Mouse (Mus musculus) CH12.LX (cell line): ENCODE results near the gene Adam1b. TPM values are rescaled to one million over a fixed set of nuclear protein-coding genes. Genes with fewer than 3 reads are reported as not detected.

Source experiments
- DNase-seq: peaks from one replicate; pipeline ENCODE4 v3.0.0-alpha.2; 2013; ENCODE audit errors: extremely low read depth
- H3K27ac ChIP-seq: 2 replicates; pipeline ENCODE4 v1.5.1; 2012; ENCODE audit warnings: low read depth, mild to moderate bottlenecking, control low read depth, moderate library complexity; ENCODE audit not compliant: insufficient read depth
- H3K27me3 ChIP-seq: replicated peaks from 2 replicates; pipeline ENCODE3; 2012; ENCODE audit warnings: inconsistent platforms
- H3K36me3 ChIP-seq, 2 experiments: replicated peaks in 1 of 2; 2 replicates each; pipeline versions ENCODE3 to v1.6.1; 2012; ENCODE audit warnings: inconsistent platforms in 1 of 2, low read length in 1 of 2, mild to moderate bottlenecking in 1 of 2, mixed read lengths in 1 of 2, moderate library complexity in 1 of 2; ENCODE audit not compliant: control insufficient read depth in 1 of 2, insufficient read depth in 1 of 2
- H3K4me1 ChIP-seq, 2 experiments: 2 replicates each; pipeline ENCODE4 v1.6.1; 2012; ENCODE audit warnings: inconsistent platforms in 1 of 2, moderate library complexity in 1 of 2; ENCODE audit not compliant: insufficient read depth in 2 of 2, control insufficient read depth in 1 of 2
- H3K4me2 ChIP-seq: 2 replicates; pipeline ENCODE4 v1.6.1; 2012; ENCODE audit warnings: low read depth, mild to moderate bottlenecking, control low read depth; ENCODE audit not compliant: poor library complexity, insufficient read depth, severe bottlenecking
- H3K4me3 ChIP-seq, 3 experiments: fragments of 150-350 bp in 1 of 3; sonication (generic) in 1 of 3; replicated peaks in 1 of 3; 2 replicates each; pipeline versions ENCODE3 to v1.5.1; 2011 to 2012; ENCODE audit warnings: low read depth in 2 of 3, low read length in 2 of 3, mild to moderate bottlenecking in 2 of 3, moderate library complexity in 2 of 3, control low read depth in 1 of 3, improper control_type of control experiment in 1 of 3, inconsistent platforms in 1 of 3, mixed read lengths in 1 of 3; ENCODE audit not compliant: poor library complexity in 1 of 3
- H3K79me2 ChIP-seq: replicated peaks from 2 replicates; pipeline ENCODE4 v1.6.1; 2012; ENCODE audit warnings: mild to moderate bottlenecking, moderate library complexity; ENCODE audit not compliant: control insufficient read depth, poor library complexity, insufficient read depth, severe bottlenecking; ENCODE audit errors: extremely low read depth
- H3K9ac ChIP-seq: 2 replicates; pipeline ENCODE4 v1.6.1; 2012; ENCODE audit warnings: low read depth, mild to moderate bottlenecking, control low read depth, moderate library complexity; ENCODE audit not compliant: insufficient read depth
- H3K9me3 ChIP-seq: replicated peaks from 2 replicates; pipeline ENCODE3; 2012; ENCODE audit warnings: low read length, inconsistent platforms, mixed read lengths
- BHLHE40 ChIP-seq: IDR thresholded peaks from 2 replicates; pipeline ENCODE4 v1.6.1; 2011; ENCODE audit warnings: mild to moderate bottlenecking, low read depth, low read length, improper control_type of control experiment
- CHD1 ChIP-seq: IDR thresholded peaks from 2 replicates; pipeline ENCODE4 v1.6.1; 2012; ENCODE audit warnings: low read depth, low read length, improper control_type of control experiment, inconsistent platforms
- CHD2 ChIP-seq: IDR thresholded peaks from 2 replicates; pipeline ENCODE4 v1.6.1; 2011; ENCODE audit warnings: low read length, improper control_type of control experiment
- CTCF ChIP-seq, 2 experiments: IDR thresholded peaks in 1 of 2; conservative IDR thresholded peaks in 1 of 2; 2 replicates each; pipeline ENCODE4 v1.5.1; 2011 to 2012; ENCODE audit warnings: low read depth in 2 of 2, low read length in 2 of 2, improper control_type of control experiment in 1 of 2, inconsistent platforms in 1 of 2, mild to moderate bottlenecking in 1 of 2, moderate library complexity in 1 of 2
- EP300 ChIP-seq: IDR thresholded peaks from 2 replicates; pipeline ENCODE4 v1.6.1; 2011; ENCODE audit warnings: low read length, improper control_type of control experiment
- GABPA ChIP-seq: IDR thresholded peaks from 2 replicates; pipeline ENCODE4 v1.6.1; 2012; ENCODE audit warnings: low read depth, low read length, improper control_type of control experiment, inconsistent platforms; ENCODE audit not compliant: insufficient replicate concordance
- IRF4 ChIP-seq: IDR thresholded peaks from 2 replicates; pipeline ENCODE4 v1.6.1; 2014; ENCODE audit warnings: low read depth, mild to moderate bottlenecking, inconsistent platforms, low read length, improper control_type of control experiment
- KAT2A ChIP-seq: IDR thresholded peaks from 2 replicates; pipeline ENCODE4 v1.6.1; 2012; ENCODE audit warnings: low read length, improper control_type of control experiment, inconsistent platforms; ENCODE audit not compliant: insufficient replicate concordance
- MAFK ChIP-seq: IDR thresholded peaks from 2 replicates; pipeline ENCODE4 v1.6.1; 2011; ENCODE audit warnings: low read length, improper control_type of control experiment; ENCODE audit not compliant: insufficient replicate concordance
- MAX ChIP-seq: IDR thresholded peaks from 2 replicates; pipeline ENCODE4 v1.6.1; 2011; ENCODE audit warnings: low read length, improper control_type of control experiment
- MAZ ChIP-seq: IDR thresholded peaks from 2 replicates; pipeline ENCODE4 v1.6.1; 2012; ENCODE audit warnings: low read depth, mild to moderate bottlenecking, inconsistent platforms, low read length, improper control_type of control experiment, moderate library complexity
- MEF2A ChIP-seq: IDR thresholded peaks from 2 replicates; pipeline ENCODE4 v1.6.1; 2014; ENCODE audit warnings: low read depth, mild to moderate bottlenecking, inconsistent platforms, low read length, improper control_type of control experiment, borderline replicate concordance
- MXI1 ChIP-seq: IDR thresholded peaks from 2 replicates; pipeline ENCODE4 v1.6.1; 2011; ENCODE audit warnings: mild to moderate bottlenecking, low read depth, low read length, improper control_type of control experiment
- PAX5 ChIP-seq: IDR thresholded peaks from 2 replicates; pipeline ENCODE4 v1.6.1; 2012; ENCODE audit warnings: low read length, inconsistent platforms, mixed read lengths
- POLR2AphosphoS2 ChIP-seq: IDR thresholded peaks from 2 replicates; pipeline ENCODE4 v1.6.1; 2011; ENCODE audit warnings: low read depth, low read length, improper control_type of control experiment
- RAD21 ChIP-seq: IDR thresholded peaks from 2 replicates; pipeline ENCODE4 v1.6.1; 2011; ENCODE audit warnings: low read depth, mild to moderate bottlenecking, low read length, improper control_type of control experiment, moderate library complexity
- SIN3A ChIP-seq: IDR thresholded peaks from 2 replicates; pipeline ENCODE4 v1.6.1; 2012; ENCODE audit warnings: low read length, improper control_type of control experiment, inconsistent platforms
- SMC3 ChIP-seq: IDR thresholded peaks from 2 replicates; pipeline ENCODE4 v1.6.1; 2011; ENCODE audit warnings: low read depth, low read length, improper control_type of control experiment
- TBP ChIP-seq: conservative IDR thresholded peaks from 2 replicates; pipeline ENCODE4 v1.6.1; 2011; ENCODE audit warnings: low read depth, low read length, improper control_type of control experiment
- UBTF ChIP-seq: IDR thresholded peaks from 2 replicates; pipeline ENCODE4 v1.6.1; 2012; ENCODE audit warnings: low read depth, mild to moderate bottlenecking, inconsistent platforms, low read length, improper control_type of control experiment, moderate library complexity
- USF2 ChIP-seq: conservative IDR thresholded peaks from 2 replicates; pipeline ENCODE4 v1.6.1; 2011; ENCODE audit warnings: low read depth, low read length, improper control_type of control experiment
- ZMIZ1 ChIP-seq: IDR thresholded peaks from 2 replicates; pipeline ENCODE4 v1.6.1; 2012; ENCODE audit warnings: low read depth, mild to moderate bottlenecking, inconsistent platforms, low read length, improper control_type of control experiment
- dilution Hi-C: fragments of 300-500 bp; cut with MboI; formaldehyde crosslinking; loops from 2 replicates; pipeline ENCODE4 v1.14.3; 2020; ENCODE audit warnings: low sequenced_read_pairs; ENCODE audit not compliant: extremely low pct_unique_long_range_greater_than_20kb, extremely low pct_ligation_motif_present
- in situ Hi-C: fragments of 300-500 bp; cut with MboI; formaldehyde crosslinking; loops from 3 replicates; pipeline ENCODE4 v1.14.3; 2019; ENCODE audit warnings: low sequenced_read_pairs, low pct_ligation_motif_present, low pct_unique_long_range_greater_than_20kb, mixed read lengths
- polyA plus RNA-seq: library from polyadenylated mRNA; unstranded; fragments of >175 nt; gene quantifications from 2 replicates; pipeline ENCODE4 v1.2.1, GENCODE M21; 2012; ENCODE audit warnings: low read depth; ENCODE audit not compliant: insufficient read length
- total RNA-seq, 2 experiments: library from RNA; depleted of rRNA; stranded (reverse); fragments of 300-350 nt in 1 of 2; fragments of >200 nt in 1 of 2; gene quantifications; 2 replicates each; pipeline ENCODE4 v1.2.3; 2012 to 2014

Gene Adam1b
- total and polyA plus RNA-seq, 3 experiments, result 0.04 TPM; not detected in 2

- Histone ChIP-seq H3K27ac (no peak overlapping the region), H3K9ac (no peak overlapping the region)
Observed at GRCm38 (mm10) chr5:121535116-121535515, 31.9 kb upstream of the Adam1b start.

GRCm38 (mm10) chr5:121534521-121534920 lies 31.3 kb upstream of the Adam1b start:
- no peak for DNase-seq
- peaks cover 7 to 22% of the 10 kb centered on the region in 2 experiments for H3K4me1 ChIP-seq
- no peak overlapping the region for H3K9ac ChIP-seq
- H3K79me2 ChIP-seq, result peaks cover 5% of the 10 kb centered on the region
- H3K27me3 ChIP-seq, result no peaks in the 10 kb centered on the region
- peaks cover 61 to 93% of the 10 kb centered on the region in 2 experiments for H3K36me3 ChIP-seq
- H3K4me3 ChIP-seq, result no peak overlapping the region
- no peak overlapping the region for H3K27ac ChIP-seq
- TF ChIP-seq CTCF (conservative IDR thresholded peaks at IDR 0.05 in 1 of 2, IDR thresholded peaks at IDR 0.05 in 1 of 2; ENCODE audit: low read depth in 2 of 2, low read length in 2 of 2), result peak; percentile 28 to 43; a peak in 2 of 4 replicates
- no peak for TF ChIP-seq MAX
- TF ChIP-seq, all 38 proteins: peak for 1
- in situ Hi-C loops (no loop called here), dilution Hi-C loops (no loop called here)
- no peak overlapping the region for H3K4me2 ChIP-seq
- H3K9me3 ChIP-seq, result no peaks in the 10 kb centered on the region

More at GRCm38 (mm10) chr5:121535116-121535515, 31.9 kb upstream of the Adam1b start:
- TF ChIP-seq POLR2AphosphoS2 (no peak), ZMIZ1 (no peak), GABPA (no peak), MEF2A (no peak), IRF4 (no peak), MAFK (no peak), CHD2 (no peak), TBP (no peak), EP300 (no peak), MXI1 (no peak), SIN3A (no peak), RAD21 (no peak), CHD1 (no peak), KAT2A (no peak), USF2 (no peak), PAX5 (no peak), MAZ (no peak), UBTF (no peak), BHLHE40 (no peak), SMC3 (no peak)
- TF ChIP-seq, all 38 proteins: peak for 0
- in situ Hi-C loops, result no loop called here
- Histone ChIP-seq H3K79me2 (peaks cover 9% of the 10 kb centered on the region), H3K4me3 (no peak overlapping the region), H3K36me3 (peaks cover 59 to 89% of the 10 kb centered on the region in 2 experiments), H3K4me1 (peaks cover 7 to 26% of the 10 kb centered on the region in 2 experiments), H3K27me3 (no peaks in the 10 kb centered on the region), H3K4me2 (no peak overlapping the region), H3K9me3 (no peaks in the 10 kb centered on the region)
- dilution Hi-C loops, result no loop called here
- DNase-seq, result no peak
